Comparison of ENCODE assay signal across 7 mouse cellular contexts in the genomic region with DNA sequence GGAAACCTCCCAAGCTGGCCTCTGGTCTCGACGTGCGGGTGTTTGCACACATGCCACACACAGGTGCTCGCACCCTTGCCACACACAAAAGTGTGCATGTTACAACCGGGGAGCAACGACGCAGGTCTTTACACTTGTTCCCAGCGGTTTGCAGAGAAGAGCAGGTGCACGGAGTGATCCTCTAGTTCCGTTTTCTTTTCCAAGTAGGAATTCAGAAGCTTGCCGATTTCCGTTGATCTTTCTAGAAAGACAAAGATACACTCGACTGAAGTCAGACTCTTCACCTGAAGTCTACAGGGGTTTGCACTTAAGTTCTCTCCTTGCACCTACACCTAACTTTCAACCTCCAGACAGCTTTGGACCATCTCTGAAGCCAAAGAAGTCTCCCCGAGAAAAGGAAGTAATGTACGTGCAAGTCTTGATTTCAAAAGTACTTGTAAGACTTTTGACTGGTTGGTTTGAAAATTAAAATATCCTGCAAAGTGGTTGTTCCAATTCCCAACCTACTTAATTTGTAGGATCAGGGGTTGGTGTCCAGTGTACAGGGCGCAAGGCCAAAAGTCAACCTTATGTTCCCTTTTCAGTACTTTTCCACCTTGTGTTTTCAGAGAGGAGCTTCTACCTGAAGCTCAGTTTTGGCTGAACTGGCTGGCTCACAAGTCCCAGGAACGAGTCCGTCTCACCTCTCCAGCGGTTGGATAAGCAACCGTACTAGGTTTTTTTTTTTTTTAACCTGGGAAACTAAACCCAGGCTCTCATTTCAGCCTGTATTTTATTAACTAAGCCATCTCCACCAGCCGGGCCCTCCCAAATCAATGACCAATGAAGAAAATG. TPM values are rescaled to one million over a fixed set of nuclear protein-coding genes. Genes with fewer than 3 reads are reported as not detected.
A peak's percentile ranks its signal among the peaks of the same experiment; 100 is the strongest.
DNase-seq lines count a peak whose midpoint lies in the region; ATAC-seq and TF ChIP-seq lines count a peak whose summit lies in the region.

No protein-coding gene starts in this region.

- peaks cover 37% of the 10 kb centered on the region for H3K4me1 ChIP-seq in lung, embryonic 15.5 days
- H3K4me1 ChIP-seq in embryonic facial prominence, embryonic 14.5 days (ENCODE audit: control insufficient read depth, insufficient read depth, low read length), result peaks cover 14% of the 10 kb centered on the region
- H3K4me1 ChIP-seq in limb, embryonic 10.5 days, result peaks cover 36% of the 10 kb centered on the region
- peaks cover 14% of the 10 kb centered on the region; the same call in 1 of the 2 replicates for H3K4me1 ChIP-seq in small intestine, adult 2 months (ENCODE audit: control insufficient read depth, insufficient read depth, insufficient read length, low read length)

- no peak for TF ChIP-seq POLR2A in small intestine, adult 2 months (IDR thresholded peaks at IDR 0.05; ENCODE audit: low read depth, low read length)

- H3K9me3 ChIP-seq in lung, embryonic 15.5 days, result no peaks in the 10 kb centered on the region
- H3K9me3 ChIP-seq in embryonic facial prominence, embryonic 14.5 days (ENCODE audit: control insufficient read depth, low read length), result no peaks in the 10 kb centered on the region
- no peaks in the 10 kb centered on the region for H3K9me3 ChIP-seq in limb, embryonic 10.5 days (replicated peaks)

- DNase-seq in lung, postnatal 25 days (ENCODE audit: low spot score), result no peak
- DNase-seq in embryonic facial prominence, embryonic 14.5 days (ENCODE audit: low spot score), result no peak
- DNase-seq in limb, embryonic 10.5 days (ENCODE audit: low spot score), result no peak
- DNase-seq in adrenal gland, postnatal 14 days, result no peak
- no peak for DNase-seq in layer of hippocampus, adult 9-10 months (ENCODE audit: low spot score)

- WGBS in lung, embryonic 15.5 days, result 67% methylated on average over 21 of the region's 21 CpGs
- WGBS in embryonic facial prominence, embryonic 14.5 days, result 73% methylated on average over 21 of the region's 21 CpGs
- 80% methylated on average over 21 of the region's 21 CpGs for whole genome bisulfite sequencing in limb, embryonic 10.5 days
- 62% methylated on average over 21 of the region's 21 CpGs for WGBS in small intestine, adult 2 months

- ATAC-seq in lung, embryonic 15.5 days (ENCODE audit: borderline replicate concordance, extremely low read depth, low FRiP score, low TSS enrichment), result no peak
- no peak for ATAC-seq in embryonic facial prominence, embryonic 14.5 days (ENCODE audit: low read depth)

- peak overlapping the region; percentile 98; the same call in 1 of the 2 replicates for H3K27ac ChIP-seq in lung, embryonic 15.5 days
- H3K27ac ChIP-seq in embryonic facial prominence, embryonic 14.5 days (replicated peaks; ENCODE audit: low read depth, low read length), result peak overlapping the region; percentile 89
- peak overlapping the region; percentile 92 for H3K27ac ChIP-seq in limb, embryonic 10.5 days
- no peak overlapping the region for H3K27ac ChIP-seq in small intestine, adult 2 months (ENCODE audit: insufficient read depth, low read depth, low read length)

- peak overlapping the region; percentile 90 for H3K4me3 ChIP-seq in lung, embryonic 15.5 days
- H3K4me3 ChIP-seq in embryonic facial prominence, embryonic 14.5 days (ENCODE audit: low read depth, low read length), result peak overlapping the region; percentile 83
- peak overlapping the region; percentile 76 for H3K4me3 ChIP-seq in limb, embryonic 10.5 days
- H3K4me3 ChIP-seq in small intestine, adult 2 months (ENCODE audit: low read depth, low read length), result peak overlapping the region; percentile 96

- H3K27me3 ChIP-seq in lung, embryonic 15.5 days, result no peaks in the 10 kb centered on the region
- no peaks in the 10 kb centered on the region for H3K27me3 ChIP-seq in embryonic facial prominence, embryonic 14.5 days (replicated peaks; ENCODE audit: control insufficient read depth, insufficient read depth, low read length)
- H3K27me3 ChIP-seq in limb, embryonic 10.5 days (ENCODE audit: low read depth, poor library complexity, severe bottlenecking), result no peaks in the 10 kb centered on the region
- H3K27me3 ChIP-seq in small intestine, adult 2 months (ENCODE audit: control insufficient read depth, insufficient read depth, low read length), result no peaks in the 10 kb centered on the region

- H3K9ac ChIP-seq in lung, embryonic 15.5 days, result peak overlapping the region; percentile 91
- H3K9ac ChIP-seq in embryonic facial prominence, embryonic 14.5 days (ENCODE audit: low read depth, low read length), result peak overlapping the region; percentile 84

- peaks cover 28% of the 10 kb centered on the region; the same call in 1 of the 2 replicates for H3K36me3 ChIP-seq in lung, embryonic 15.5 days
- H3K36me3 ChIP-seq in embryonic facial prominence, embryonic 14.5 days (ENCODE audit: control insufficient read depth, insufficient read depth, low read length), result peaks cover 41% of the 10 kb centered on the region
- H3K36me3 ChIP-seq in limb, embryonic 10.5 days, result peaks cover 57% of the 10 kb centered on the region
- H3K36me3 ChIP-seq in small intestine, adult 2 months (ENCODE audit: control insufficient read depth, insufficient read depth, low read length), result peaks cover 2% of the 10 kb centered on the region; the same call in 1 of the 2 replicates

- peak overlapping the region; percentile 69 for H3K4me2 ChIP-seq in lung, embryonic 15.5 days
- H3K4me2 ChIP-seq in embryonic facial prominence, embryonic 14.5 days (ENCODE audit: low read depth, low read length), result peak overlapping the region; percentile 94

- no peak for TF ChIP-seq CTCF in small intestine, adult 2 months (IDR thresholded peaks at IDR 0.05; ENCODE audit: extremely low read depth, insufficient read length, insufficient replicate concordance, low read depth, low read length)

RNA-seq across cellular contexts. Expression of a gene that starts 0.8 kb away (rescaled TPM):
- polyA plus RNA-seq in lung, embryonic 15.5 days (2015; fragmentation: Nextera tagmentation; extraction: Ambion mirVana), result 258 and 260 TPM in 2 replicates
- 214 and 218 TPM in 2 replicates for polyA plus RNA-seq in embryonic facial prominence, embryonic 14.5 days (2014; fragmentation: Nextera tagmentation; extraction: Ambion mirVana)
- 280 and 304 TPM in 2 replicates for polyA plus RNA-seq in limb, embryonic 10.5 days (2016; fragmentation: Nextera tagmentation; extraction: Ambion mirVana)
- polyA plus RNA-seq in small intestine, adult 2 months (2012; rRNA removed), result 10.2 and 14.5 TPM in 2 replicates
- 70.1 and 70.7 TPM in 2 replicates for total RNA-seq in adrenal gland, postnatal 14 days (2021)

RNA-seq across cellular contexts. Expression of a gene that starts 2.9 kb away (rescaled TPM):
- 20.6 and 22.3 TPM in 2 replicates for polyA plus RNA-seq in lung, embryonic 15.5 days (2015; fragmentation: Nextera tagmentation; extraction: Ambion mirVana)
- 11.7 and 12.4 TPM in 2 replicates for polyA plus RNA-seq in embryonic facial prominence, embryonic 14.5 days (2014; fragmentation: Nextera tagmentation; extraction: Ambion mirVana)
- polyA plus RNA-seq in limb, embryonic 10.5 days (2016; fragmentation: Nextera tagmentation; extraction: Ambion mirVana), result 21.4 and 22.7 TPM in 2 replicates
- 1.4 and 2.9 TPM in 2 replicates for polyA plus RNA-seq in small intestine, adult 2 months (2012; rRNA removed)
- 15.2 and 17.3 TPM in 2 replicates for total RNA-seq in adrenal gland, postnatal 14 days (2021)

RNA-seq across cellular contexts. Expression of a gene that starts 23.8 kb away (rescaled TPM):
- polyA plus RNA-seq in lung, embryonic 15.5 days (2015; fragmentation: Nextera tagmentation; extraction: Ambion mirVana), result 12.5 and 14.9 TPM in 2 replicates
- 10.7 and 14.3 TPM in 2 replicates for polyA plus RNA-seq in embryonic facial prominence, embryonic 14.5 days (2014; fragmentation: Nextera tagmentation; extraction: Ambion mirVana)
- polyA plus RNA-seq in limb, embryonic 10.5 days (2016; fragmentation: Nextera tagmentation; extraction: Ambion mirVana), result 13.7 and 15.0 TPM in 2 replicates
- polyA plus RNA-seq in small intestine, adult 2 months (2012; rRNA removed), result 12.2 and 16.9 TPM in 2 replicates
- total RNA-seq in adrenal gland, postnatal 14 days (2021), result 39.7 and 45.1 TPM in 2 replicates

RNA-seq across cellular contexts. Expression of a gene that starts 46.2 kb away (rescaled TPM):
- 46.6 and 50.9 TPM in 2 replicates for polyA plus RNA-seq in lung, embryonic 15.5 days (2015; fragmentation: Nextera tagmentation; extraction: Ambion mirVana)
- 44.9 and 45.8 TPM in 2 replicates for polyA plus RNA-seq in embryonic facial prominence, embryonic 14.5 days (2014; fragmentation: Nextera tagmentation; extraction: Ambion mirVana)
- polyA plus RNA-seq in limb, embryonic 10.5 days (2016; fragmentation: Nextera tagmentation; extraction: Ambion mirVana), result 54.8 and 56.3 TPM in 2 replicates
- polyA plus RNA-seq in small intestine, adult 2 months (2012; rRNA removed), result 46.0 and 63.0 TPM in 2 replicates
- 42.6 and 45.8 TPM in 2 replicates for total RNA-seq in adrenal gland, postnatal 14 days (2021)

RNA-seq across cellular contexts. Expression of a gene that starts 49.6 kb away (rescaled TPM):
- 75.2 and 76.8 TPM in 2 replicates for polyA plus RNA-seq in lung, embryonic 15.5 days (2015; fragmentation: Nextera tagmentation; extraction: Ambion mirVana)
- 81.7 and 84.8 TPM in 2 replicates for polyA plus RNA-seq in embryonic facial prominence, embryonic 14.5 days (2014; fragmentation: Nextera tagmentation; extraction: Ambion mirVana)
- polyA plus RNA-seq in limb, embryonic 10.5 days (2016; fragmentation: Nextera tagmentation; extraction: Ambion mirVana), result 91.8 and 95.8 TPM in 2 replicates
- polyA plus RNA-seq in small intestine, adult 2 months (2012; rRNA removed), result 28.1 and 44.7 TPM in 2 replicates
- 67.3 and 69.4 TPM in 2 replicates for total RNA-seq in adrenal gland, postnatal 14 days (2021)

Comparison
In these comparisons a context has a peak if more than half of its experiments do, and no peak if none do; other contexts are left out.
1. RNA of a gene that starts 0.8 kb away (polyA plus RNA-seq): 280 to 304 TPM in limb, embryonic 10.5 days, 258 to 260 TPM in lung, embryonic 15.5 days and 214 to 218 TPM in embryonic facial prominence, embryonic 14.5 days; 10.2 to 14.5 TPM in small intestine, adult 2 months; every median in the first group is over 10 times any median in the second.
2. Peak in every context shown above with its lines, with median percentiles within 50 percentile points of each other: H3K4me3 ChIP-seq.